Mouse (Mus musculus) spleen, adult 2 months (tissue): Measurements from ENCODE around the gene Gga1. TPM values are rescaled to one million over a fixed set of nuclear protein-coding genes. Genes with fewer than 3 reads are reported as not detected.

Experiments used
- DNase-seq, 2 experiments: peaks; one replicate each; pipeline versions ENCODE4 v3.0.0 to v3.0.0-alpha.2; 2012 to 2021; ENCODE audit warnings: low spot score in 2 of 2, low read depth in 1 of 2
- H3K27ac ChIP-seq: fragments of 200-500 bp; 2 replicates; pipeline ENCODE4 v1.5.1; 2012; ENCODE audit warnings: low read length, inconsistent platforms; ENCODE audit not compliant: insufficient read depth
- H3K27me3 ChIP-seq: fragments of 200-500 bp; 2 replicates; pipeline ENCODE4 v1.6.1; 2012; ENCODE audit warnings: mild to moderate bottlenecking, moderate library complexity, low read length, inconsistent platforms; ENCODE audit not compliant: control insufficient read depth, insufficient read depth
- H3K36me3 ChIP-seq: fragments of 200-500 bp; 2 replicates; pipeline ENCODE4 v1.6.1; 2012; ENCODE audit warnings: mild to moderate bottlenecking, low read length, inconsistent platforms; ENCODE audit not compliant: control insufficient read depth, insufficient read depth
- H3K4me1 ChIP-seq: fragments of 200-500 bp; 2 replicates; pipeline ENCODE4 v1.6.1; 2011; ENCODE audit warnings: inconsistent platforms; ENCODE audit not compliant: control insufficient read depth, insufficient read depth, insufficient read length
- H3K4me3 ChIP-seq: fragments of 200-500 bp; 2 replicates; pipeline ENCODE4 v1.5.1; 2011; ENCODE audit warnings: mild to moderate bottlenecking, inconsistent platforms; ENCODE audit not compliant: insufficient read depth, insufficient read length; ENCODE audit errors: extremely low read depth
- CTCF ChIP-seq: fragments of 200-500 bp; IDR thresholded peaks from 2 replicates; pipeline ENCODE4 v1.5.1; 2011; ENCODE audit warnings: mild to moderate bottlenecking, inconsistent platforms; ENCODE audit not compliant: insufficient read depth, insufficient read length, insufficient replicate concordance; ENCODE audit errors: extremely low read depth
- POLR2A ChIP-seq: fragments of 200-500 bp; IDR thresholded peaks from 2 replicates; pipeline ENCODE4 v1.6.1; 2011; ENCODE audit warnings: low read depth, low read length, inconsistent platforms
- WGBS: fragments of 180-500 bp; shearing (Covaris S2); methylation state at CpG from one replicate; pipeline ENCODE4 v1.1.7; 2018; 5-methylcytosine and 5-hydroxymethylcytosine counted together
- polyA plus RNA-seq: library from polyadenylated mRNA; depleted of rRNA; stranded (reverse); fragments of >200 nt; gene quantifications from 2 replicates; pipeline ENCODE4 v1.2.3, GENCODE M21; 2012

Gene Gga1
- polyA plus RNA-seq, 1 experiment: 70.2 TPM

- H3K4me3 ChIP-seq: no peak overlapping the region
- no peak overlapping the region for H3K27ac ChIP-seq
- H3K36me3 ChIP-seq: peaks cover 3% of the 10 kb centered on the region
- no peak for TF ChIP-seq CTCF
- peaks cover 6% of the 10 kb centered on the region for H3K4me1 ChIP-seq
- no peaks in the 10 kb centered on the region for H3K27me3 ChIP-seq
- 86% methylated on average over 12 of the region's 12 CpGs for WGBS
- no peak for DNase-seq
Measured at GRCm38 (mm10) chr15:78916052-78916826, 39.2 kb downstream of the Gga1 start.

GRCm38 (mm10) chr15:78918126-78918525 is 41.1 kb downstream of the Gga1 start:
- 95% methylated on average over 23 of the region's 23 CpGs for WGBS
- no peak for DNase-seq
- no peak overlapping the region for H3K4me3 ChIP-seq
- H3K4me1 ChIP-seq: peaks cover 13% of the 10 kb centered on the region
- H3K27ac ChIP-seq: no peak overlapping the region
- no peaks in the 10 kb centered on the region for H3K27me3 ChIP-seq
- TF ChIP-seq POLR2A (no peak), CTCF (no peak)
- peaks cover 3% of the 10 kb centered on the region for H3K36me3 ChIP-seq

GRCm38 (mm10) chr15:78919914-78920313 is 42.9 kb downstream of the Gga1 start:
- no peak overlapping the region for H3K27ac ChIP-seq

GRCm38 (mm10) chr15:78922700-78923099 is 45.7 kb downstream of the Gga1 start:
- 53% methylated on average over 7 of the region's 7 CpGs for WGBS
- Histone ChIP-seq H3K36me3 (peaks cover 3% of the 10 kb centered on the region), H3K27me3 (no peaks in the 10 kb centered on the region), H3K4me3 (no peak overlapping the region), H3K4me1 (peaks cover 31% of the 10 kb centered on the region; the same call in 1 of the 2 replicates), H3K27ac (peak overlapping the region; percentile 60; the same call in 1 of the 2 replicates)
- TF ChIP-seq POLR2A (no peak), CTCF (no peak)
- no peak for DNase-seq

More at GRCm38 (mm10) chr15:78919914-78920313, 42.9 kb downstream of the Gga1 start:
- 90% methylated on average over 12 of the region's 12 CpGs for WGBS
- H3K36me3 ChIP-seq: peaks cover 3% of the 10 kb centered on the region
- no peaks in the 10 kb centered on the region for H3K27me3 ChIP-seq
- H3K4me1 ChIP-seq: peaks cover 13% of the 10 kb centered on the region; the same call in 1 of the 2 replicates
- no peak overlapping the region for H3K4me3 ChIP-seq
- no peak for TF ChIP-seq CTCF
- no peak for TF ChIP-seq POLR2A
- no peak for DNase-seq

GRCm38 (mm10) chr15:78923585-78923984 is 46.6 kb downstream of the Gga1 start:
- Histone ChIP-seq H3K4me3 (no peak overlapping the region), H3K27ac (peak overlapping the region; percentile 60), H3K4me1 (peaks cover 31% of the 10 kb centered on the region; the same call in 1 of the 2 replicates), H3K27me3 (no peaks in the 10 kb centered on the region), H3K36me3 (no peaks in the 10 kb centered on the region)
- 13% methylated on average over 6 of the region's 6 CpGs for WGBS
- peak in 1 of 2 experiments; percentile 59 for DNase-seq
- TF ChIP-seq POLR2A (no peak), CTCF (no peak)

GRCm38 (mm10) chr15:78925129-78925528 is 48.1 kb downstream of the Gga1 start:
- Histone ChIP-seq H3K27me3 (no peaks in the 10 kb centered on the region), H3K27ac (no peak overlapping the region; the same call in 1 of the 2 replicates), H3K36me3 (no peaks in the 10 kb centered on the region), H3K4me1 (peaks cover 31% of the 10 kb centered on the region; the same call in 1 of the 2 replicates), H3K4me3 (no peak overlapping the region)
- TF ChIP-seq POLR2A (no peak), CTCF (no peak)
- no peak for DNase-seq
- 76% methylated on average over 8 of the region's 8 CpGs for WGBS
